Mouse (Mus musculus) macrophage (primary cell): ENCODE results near the gene Card19. TPM values are rescaled to one million over a fixed set of nuclear protein-coding genes. Genes with fewer than 3 reads are reported as not detected.

Experiments used
- H3K27ac ChIP-seq: fragments of 350-480 bp; formaldehyde crosslinking; 2 replicates; pipeline ENCODE4 v1.9.0; 2021
- H3K36me3 ChIP-seq: fragments of 350-480 bp; formaldehyde crosslinking; 2 replicates; pipeline ENCODE4 v1.9.0; 2021; ENCODE audit errors: inconsistent target
- H3K4me3 ChIP-seq: fragments of 350-480 bp; formaldehyde crosslinking; 2 replicates; pipeline ENCODE4 v1.9.0; 2021; ENCODE audit errors: inconsistent target
- H3K79me2 ChIP-seq: fragments of 350-480 bp; formaldehyde crosslinking; 2 replicates; pipeline ENCODE4 v1.9.0; 2021; ENCODE audit errors: inconsistent target
- WGBS: methylation state at CpG from one replicate; pipeline ENCODE4 v1.1.7; 2026; ENCODE audit warnings: inconsistent platforms; ENCODE audit not compliant: missing documents; 5-methylcytosine and 5-hydroxymethylcytosine counted together
- polyA plus RNA-seq: library from polyadenylated mRNA; stranded (reverse); fragments of 250-400 nt; gene quantifications from 3 replicates; pipeline ENCODE4 v1.2.4, GENCODE M21; 2018; ENCODE audit warnings: inconsistent platforms

Card19 gene
- polyA plus RNA-seq, 1 experiment from 2014 or later = 144 TPM

DNA sequence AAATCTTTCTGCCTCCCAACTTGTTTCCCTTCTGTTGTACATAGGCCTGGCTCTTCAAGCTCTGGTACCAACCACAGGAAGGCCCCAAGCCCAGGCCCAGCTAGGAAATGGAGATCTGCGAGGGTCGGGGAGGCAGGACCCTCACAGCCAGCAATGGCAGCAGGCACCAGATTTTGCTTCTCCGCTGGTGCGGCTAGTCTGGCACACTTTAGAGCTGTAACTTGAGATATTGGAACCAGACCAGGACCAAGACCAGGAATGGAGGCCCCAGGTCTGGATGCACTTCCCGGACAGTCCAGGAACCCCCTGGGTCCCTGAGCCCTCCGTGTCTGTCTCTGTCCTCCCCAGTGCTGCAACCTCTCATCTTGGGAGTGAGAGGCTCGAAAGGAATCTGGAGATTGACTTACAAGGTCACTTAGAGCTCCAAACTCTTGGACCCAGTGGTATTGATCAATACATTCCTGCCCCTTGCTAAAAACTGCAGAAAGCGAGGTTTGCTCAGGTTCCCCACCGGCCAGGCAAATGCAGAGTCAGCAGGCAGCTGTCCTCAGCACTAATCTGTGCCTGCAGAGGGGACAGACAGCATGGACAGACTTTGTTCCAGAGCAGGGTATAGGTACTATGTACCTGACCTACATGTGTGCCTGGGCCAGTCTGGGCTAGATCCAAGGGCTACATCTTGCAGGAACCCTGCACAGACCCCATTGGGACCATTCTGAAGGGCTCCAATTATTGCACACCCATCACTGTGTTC lies 1.1 kb upstream of the Card19 start:
- Histone ChIP-seq H3K4me3 (no peak overlapping the region), H3K36me3 (no peaks in the 10 kb centered on the region), H3K79me2 (peaks cover 36% of the 10 kb centered on the region), H3K27ac (peak overlapping the region; percentile 84; the same call in 1 of the 2 replicates)
- 95% methylated on average over 9 of the region's 9 CpGs for WGBS

DNA sequence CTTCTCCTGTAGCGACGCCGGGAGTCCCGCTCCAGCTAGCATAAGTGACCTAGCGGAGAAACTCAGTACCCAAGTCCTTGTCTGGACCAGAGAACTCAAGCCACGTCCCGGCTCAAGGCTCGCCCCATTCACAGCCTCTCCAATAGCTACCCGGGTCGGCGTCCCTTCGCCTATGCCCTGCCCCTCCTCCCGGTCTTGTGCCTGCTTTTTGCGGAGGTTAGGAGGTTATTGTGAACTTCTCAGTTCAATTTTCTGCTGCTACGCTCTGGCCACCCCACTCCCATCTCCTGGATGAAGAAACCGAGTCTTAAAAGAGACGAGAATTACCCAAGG lies 349 bp upstream of the Card19 start:
- H3K36me3 ChIP-seq = no peaks in the 10 kb centered on the region
- H3K27ac ChIP-seq = peak overlapping the region; percentile 84
- H3K79me2 ChIP-seq = peaks cover 44% of the 10 kb centered on the region
- 3% methylated on average over 17 of the region's 17 CpGs for WGBS
- peak overlapping the region; percentile 32 for H3K4me3 ChIP-seq

DNA sequence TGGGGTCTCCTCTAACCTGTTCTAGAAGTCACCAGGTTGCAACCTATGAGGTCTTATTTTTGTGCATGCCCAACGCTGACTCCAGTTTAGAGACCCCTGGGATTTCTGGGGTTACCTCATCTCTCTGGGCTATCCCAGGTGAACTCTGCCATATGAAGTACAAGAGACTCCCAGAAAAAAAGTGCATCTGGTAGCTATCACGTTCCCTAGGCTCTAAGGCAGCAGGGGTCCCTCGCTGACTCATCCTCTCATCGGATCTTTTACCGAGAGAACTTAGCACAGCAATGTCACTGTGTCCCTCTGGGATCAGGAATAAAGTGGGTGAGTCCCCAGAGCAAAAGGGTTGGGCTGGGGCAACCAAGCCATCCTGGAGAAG lies 721 bp downstream of the Card19 start:
- 13% methylated on average over 5 of the region's 5 CpGs for WGBS

GRCm38 (mm10) chr13:49214454-49214853 lies 1.4 kb downstream of the Card19 start:
- 10% methylated on average over 3 of the region's 3 CpGs for WGBS
- Histone ChIP-seq H3K79me2 (peaks cover 61% of the 10 kb centered on the region), H3K36me3 (no peaks in the 10 kb centered on the region), H3K4me3 (peak overlapping the region; percentile 85), H3K27ac (peak overlapping the region; percentile 98)

More for the DNA sequence above, 721 bp downstream of the Card19 start:
- peaks cover 54% of the 10 kb centered on the region for H3K79me2 ChIP-seq
- H3K27ac ChIP-seq = peak overlapping the region; percentile 98
- H3K36me3 ChIP-seq = no peaks in the 10 kb centered on the region
- peak overlapping the region; percentile 85 for H3K4me3 ChIP-seq

GRCm38 (mm10) chr13:49213531-49213932 lies 2.3 kb downstream of the Card19 start:
- Histone ChIP-seq H3K79me2 (peaks cover 70% of the 10 kb centered on the region), H3K4me3 (peak overlapping the region; percentile 85), H3K27ac (peak overlapping the region; percentile 98), H3K36me3 (no peaks in the 10 kb centered on the region)
- WGBS = 10% methylated on average over 4 of the region's 4 CpGs

DNA sequence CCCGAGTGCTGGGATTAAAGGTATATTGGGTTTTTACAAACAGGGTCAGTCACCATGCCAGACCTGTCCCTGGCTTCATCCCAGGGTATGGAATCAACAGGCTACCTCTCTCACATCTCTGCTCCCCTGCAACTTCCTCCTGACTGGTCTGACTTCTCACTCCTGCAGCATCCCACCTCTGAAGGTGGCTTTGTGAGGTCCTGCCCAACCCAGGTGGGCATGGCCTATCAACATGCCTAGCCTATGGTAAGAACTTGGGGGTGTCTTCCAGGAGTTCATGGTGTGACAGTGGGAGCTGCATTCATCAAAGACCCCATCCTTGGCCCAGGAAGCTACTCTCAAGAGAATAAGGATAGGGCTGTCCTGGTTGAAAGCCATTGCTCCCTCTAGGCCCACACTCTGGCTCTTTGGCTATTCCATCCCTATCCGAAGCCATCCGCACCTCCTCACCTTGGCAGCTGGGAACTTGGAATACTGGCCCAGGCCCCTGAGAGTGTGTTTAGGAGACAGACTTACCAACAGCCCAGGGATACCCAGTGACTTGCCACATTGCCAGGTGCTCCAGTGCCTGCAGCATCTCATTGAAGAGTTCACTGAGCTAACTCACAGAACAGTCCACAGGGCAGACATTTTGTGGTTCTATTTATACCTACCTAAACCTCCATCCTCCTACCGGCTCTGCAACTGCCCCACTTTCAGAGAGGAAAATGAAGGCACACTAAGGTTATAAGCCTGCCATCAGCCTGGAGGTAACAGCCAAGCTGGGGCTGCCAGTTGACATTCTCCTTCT lies 2.9 kb downstream of the Card19 start:
- H3K36me3 ChIP-seq = peaks cover 3% of the 10 kb centered on the region
- peak overlapping the region; percentile 98 for H3K27ac ChIP-seq
- peak overlapping the region; percentile 85 for H3K4me3 ChIP-seq
- 85% methylated on average over 4 of the region's 4 CpGs for WGBS
- peaks cover 77% of the 10 kb centered on the region for H3K79me2 ChIP-seq

- H3K36me3 ChIP-seq = peaks cover 27% of the 10 kb centered on the region
- WGBS = 47% methylated on average over 7 of the region's 7 CpGs
- no peak overlapping the region for H3K4me3 ChIP-seq
- H3K79me2 ChIP-seq = peaks cover 91% of the 10 kb centered on the region
- no peak overlapping the region for H3K27ac ChIP-seq
These were observed 6.5 kb downstream of the Card19 start for GRCm38 (mm10) chr13:49209306-49209705.

DNA sequence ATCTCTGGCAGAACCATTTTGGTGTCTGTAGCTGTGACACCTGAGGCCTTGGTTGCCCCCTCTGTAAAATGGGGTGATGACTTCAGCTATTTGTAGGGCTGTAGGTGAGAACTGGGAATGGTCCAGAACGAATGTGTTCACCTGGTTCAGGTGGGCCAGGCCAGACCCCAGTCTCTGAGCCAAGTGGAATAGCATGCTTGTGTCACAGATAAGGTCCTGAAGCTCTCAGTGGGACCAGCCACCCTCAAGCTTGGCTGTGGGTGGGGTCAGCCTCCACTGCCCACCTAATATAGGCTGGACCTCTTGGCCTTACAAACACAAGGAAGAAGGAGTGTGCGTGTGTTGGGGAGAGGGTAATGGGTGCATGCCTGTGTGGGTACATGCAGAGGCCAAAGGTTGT lies 9.5 kb downstream of the Card19 start:
- peaks cover 72% of the 10 kb centered on the region for H3K79me2 ChIP-seq
- H3K4me3 ChIP-seq = no peak overlapping the region
- peak overlapping the region; percentile 76 for H3K27ac ChIP-seq
- H3K36me3 ChIP-seq = peaks cover 50% of the 10 kb centered on the region
- WGBS = 82% methylated on average over 1 of the region's 2 CpGs

GRCm38 (mm10) chr13:49205381-49205998 lies 10.3 kb downstream of the Card19 start:
- Histone ChIP-seq H3K79me2 (peaks cover 64% of the 10 kb centered on the region), H3K4me3 (no peak overlapping the region), H3K27ac (peak overlapping the region; percentile 76), H3K36me3 (peaks cover 50% of the 10 kb centered on the region)
- 17% methylated on average over 13 of the region's 13 CpGs for WGBS

DNA sequence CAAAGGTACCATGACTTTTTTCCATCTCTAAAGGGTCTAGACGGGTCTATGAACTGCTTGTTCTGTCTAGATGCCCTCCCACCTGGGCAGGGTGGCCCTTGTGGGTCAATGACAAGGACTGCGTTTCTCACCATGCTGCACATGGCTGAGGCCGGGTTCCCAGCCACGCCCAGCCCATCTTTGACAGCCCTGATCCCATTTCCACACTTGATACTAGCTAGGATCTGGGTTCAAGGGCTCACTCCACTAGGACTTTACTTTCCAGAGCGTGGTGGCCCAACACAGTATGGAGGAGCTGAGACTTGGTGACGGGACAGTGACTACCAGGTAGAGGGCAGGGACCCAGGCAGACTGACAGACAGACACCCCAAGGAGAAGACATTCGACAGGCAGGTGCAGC lies 13.3 kb downstream of the Card19 start:
- Histone ChIP-seq H3K36me3 (peaks cover 43% of the 10 kb centered on the region; the same call in 1 of the 2 replicates), H3K79me2 (peaks cover 34% of the 10 kb centered on the region), H3K27ac (peak overlapping the region; percentile 95; the same call in 1 of the 2 replicates), H3K4me3 (no peak overlapping the region)
- over 99% methylated on average over 7 of the region's 7 CpGs for WGBS

- 4% methylated on average over 13 of the region's 13 CpGs for WGBS
- H3K27ac ChIP-seq = peak overlapping the region; percentile 95
These were observed 15.1 kb downstream of the Card19 start for GRCm38 (mm10) chr13:49200688-49201087.

GRCm38 (mm10) chr13:49199891-49200290 lies 15.9 kb downstream of the Card19 start:
- Histone ChIP-seq H3K27ac (peak overlapping the region; percentile 95), H3K79me2 (peaks cover 25% of the 10 kb centered on the region), H3K36me3 (peaks cover 42% of the 10 kb centered on the region), H3K4me3 (no peak overlapping the region)
- WGBS = 87% methylated on average over 7 of the region's 7 CpGs

More at GRCm38 (mm10) chr13:49200688-49201087, 15.1 kb downstream of the Card19 start:
- Histone ChIP-seq H3K36me3 (peaks cover 37% of the 10 kb centered on the region), H3K79me2 (peaks cover 22% of the 10 kb centered on the region), H3K4me3 (no peak overlapping the region)

DNA sequence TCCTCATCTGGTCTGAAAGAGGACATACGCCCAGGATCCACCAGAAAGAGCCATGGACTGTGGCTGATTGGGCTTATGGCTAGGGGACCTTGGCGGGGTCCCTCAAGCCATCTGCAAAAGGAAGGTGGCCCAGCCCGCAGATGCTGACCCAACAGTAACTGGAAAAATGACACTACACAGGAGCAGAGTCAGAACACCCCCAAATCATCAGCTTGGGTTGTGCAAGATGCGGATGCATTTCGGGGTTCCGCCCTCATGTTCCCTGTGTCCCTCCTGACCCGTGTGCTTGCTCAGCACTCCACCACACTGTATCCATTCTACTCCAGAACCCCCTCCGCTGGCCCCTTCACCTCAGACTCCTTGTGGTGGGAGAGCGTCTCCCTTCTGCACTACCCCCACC lies 17.1 kb downstream of the Card19 start:
- no peak overlapping the region for H3K4me3 ChIP-seq
- 86% methylated on average over 8 of the region's 9 CpGs for WGBS
- H3K36me3 ChIP-seq = peaks cover 35% of the 10 kb centered on the region
- peak overlapping the region; percentile 95 for H3K27ac ChIP-seq
- H3K79me2 ChIP-seq = peaks cover 25% of the 10 kb centered on the region

- Histone ChIP-seq H3K36me3 (peaks cover 23% of the 10 kb centered on the region), H3K79me2 (peaks cover 40% of the 10 kb centered on the region), H3K4me3 (no peak overlapping the region), H3K27ac (peak overlapping the region; percentile 99)
- 2% methylated on average over 6 of the region's 6 CpGs for WGBS
These were observed 19.1 kb downstream of the Card19 start for GRCm38 (mm10) chr13:49196766-49197165.

DNA sequence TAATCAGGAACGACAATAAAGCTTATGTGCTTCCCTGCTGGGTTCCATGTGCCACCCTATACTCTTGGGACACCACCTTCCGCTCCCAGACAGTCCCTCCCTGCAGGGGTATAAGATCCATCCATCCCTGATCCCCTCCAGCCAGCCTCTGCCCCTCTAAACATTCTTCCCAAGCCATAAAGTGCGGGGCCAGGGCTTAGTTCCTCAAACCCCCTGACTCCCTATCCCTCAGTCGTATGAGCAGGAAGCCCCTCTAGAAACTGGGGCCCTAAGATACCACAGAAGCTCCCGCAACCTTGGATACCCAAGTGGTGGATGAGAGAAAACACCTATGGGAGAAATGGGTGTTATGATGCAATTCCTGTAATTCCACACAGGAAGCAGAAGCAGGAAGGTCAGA lies 19.6 kb downstream of the Card19 start:
- 39% methylated on average over 5 of the region's 5 CpGs for WGBS
- H3K4me3 ChIP-seq = no peak overlapping the region
- peaks cover 45% of the 10 kb centered on the region for H3K79me2 ChIP-seq
- H3K27ac ChIP-seq = peak overlapping the region; percentile 99
- H3K36me3 ChIP-seq = peaks cover 23% of the 10 kb centered on the region
